Mouse (Mus musculus): ENCODE results near the gene Gm29797. TPM values are rescaled to one million over a fixed set of nuclear protein-coding genes. Genes with fewer than 3 reads are reported as not detected.

The Gm29797 gene
- polyA plus RNA-seq (2017; shearing (Covaris generic)): not detected

DNA sequence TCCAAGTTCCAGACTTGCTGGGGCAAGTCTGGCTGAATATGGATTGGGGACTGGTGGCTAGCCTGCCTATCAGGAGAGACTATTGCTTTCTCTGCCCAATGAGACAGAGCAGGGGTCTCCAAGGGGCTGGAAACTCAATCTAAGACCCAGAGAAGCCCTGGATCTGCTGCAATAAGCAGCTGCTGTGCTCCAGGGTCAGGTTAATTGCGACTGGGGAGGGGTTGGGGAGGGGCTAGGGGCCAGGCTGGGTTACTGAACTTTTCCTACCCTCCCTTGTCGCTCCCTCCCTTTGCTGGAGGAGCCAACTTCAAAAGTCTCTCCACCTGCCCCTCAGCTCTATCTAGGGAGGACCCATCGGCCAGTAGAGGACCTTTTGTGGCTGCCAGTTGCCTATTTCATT lies at the start of gene Gm29797:
TSS of gene Gm29797 (plus strand) at position 301 of the 400 bp plus-strand sequence.
- ATAC-seq: no peak

DNA sequence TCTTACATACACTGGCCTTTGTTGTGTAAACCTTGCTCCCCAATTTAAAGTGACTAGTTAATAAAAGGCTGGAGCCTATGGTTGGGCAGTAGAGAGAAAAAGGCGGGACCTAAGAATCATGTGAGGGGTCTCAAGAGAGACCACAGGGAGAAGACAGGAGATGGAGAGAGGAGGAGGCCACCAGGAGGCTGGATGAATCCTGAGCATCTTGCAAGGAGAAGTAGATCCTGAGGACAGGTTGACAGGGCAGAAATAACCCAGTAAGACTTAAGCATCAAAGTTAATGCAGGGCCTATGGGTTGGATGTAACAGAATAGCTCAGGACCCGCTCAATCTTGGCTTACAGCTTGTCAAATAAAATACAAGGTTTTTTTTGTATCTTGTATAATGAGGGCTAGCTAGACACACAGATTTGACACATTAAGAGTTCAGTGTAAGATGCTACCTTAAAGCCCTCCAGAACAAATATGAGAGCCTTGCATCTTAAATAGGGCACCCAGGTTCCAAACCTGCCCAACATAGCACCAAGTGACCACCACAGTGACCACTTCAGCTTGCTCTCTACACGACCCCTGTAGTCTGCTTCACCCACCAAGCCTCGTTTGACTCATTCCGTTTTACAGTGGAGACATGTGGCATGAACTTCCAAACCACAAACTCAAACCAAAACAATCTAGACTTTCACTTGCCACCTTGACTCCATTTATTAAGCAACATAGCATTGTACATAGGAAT lies 37.9 kb upstream of the Gm29797 start:
- no peak for ATAC-seq

DNA sequence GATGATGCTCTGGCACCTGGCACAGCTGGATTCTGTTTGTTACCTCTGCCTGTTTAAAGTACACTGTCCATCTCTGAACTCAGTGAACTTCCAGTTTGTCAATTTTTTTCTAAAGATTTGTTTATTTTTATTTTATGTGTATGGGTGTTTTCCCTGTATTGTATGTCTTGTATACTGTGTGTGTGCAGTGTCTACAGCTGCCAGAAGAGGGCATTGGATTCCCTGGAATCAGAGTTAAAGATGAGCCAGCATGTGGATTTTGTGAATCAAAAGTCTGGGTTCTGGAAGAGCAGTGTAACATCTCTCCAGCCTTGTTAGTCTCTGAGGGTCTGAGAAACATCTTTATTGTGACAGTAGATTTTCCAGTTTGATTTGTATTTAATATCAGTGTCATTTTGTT lies 33.4 kb upstream of the Gm29797 start:
- ATAC-seq: no peak

DNA sequence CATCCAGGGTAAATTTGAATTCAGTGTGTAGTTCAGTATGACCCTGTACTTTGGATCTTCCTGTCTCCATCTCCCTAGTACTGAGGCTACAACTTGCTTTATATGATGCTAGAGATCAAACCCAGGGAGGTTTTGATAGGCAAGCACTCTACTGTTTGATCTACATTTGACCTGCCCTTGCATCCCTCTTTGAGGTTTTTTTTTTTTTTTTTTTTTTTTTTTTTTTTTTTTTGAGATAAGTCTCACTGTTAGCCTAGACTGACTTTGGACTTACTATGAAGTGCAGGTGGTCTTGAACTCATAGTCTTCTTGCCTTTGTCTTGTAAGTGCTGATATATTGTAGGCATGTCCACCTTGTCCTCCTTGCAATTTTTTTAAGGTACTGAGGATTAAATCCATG lies 28.4 kb upstream of the Gm29797 start:
- ATAC-seq: no peak

GRCm38 (mm10) chr2:181632624-181633023 lies 24.2 kb upstream of the Gm29797 start:
- ATAC-seq: no peak

- ATAC-seq: no peak
Observed at GRCm38 (mm10) chr2:181635865-181636264, 21.0 kb upstream of the Gm29797 start.

DNA sequence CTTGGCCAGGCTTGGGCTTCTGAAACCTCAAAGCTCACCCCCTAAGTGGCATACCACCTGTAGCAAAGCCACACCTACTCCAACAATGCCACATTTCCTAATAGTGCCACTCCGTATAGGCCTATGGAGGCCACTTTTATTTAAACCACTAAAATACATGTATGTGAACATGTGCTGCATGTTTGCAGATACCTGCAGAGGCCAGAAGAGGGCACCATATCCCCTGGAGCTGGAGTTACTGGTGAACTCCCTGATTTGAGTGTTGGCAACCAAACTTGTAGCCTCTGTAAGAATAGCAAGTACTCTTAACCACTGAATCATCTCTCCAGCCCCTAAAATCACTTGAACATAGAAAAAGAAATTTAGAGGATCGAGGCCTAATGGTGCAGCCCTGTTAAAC lies 12.5 kb upstream of the Gm29797 start:
- peak; percentile 43 for ATAC-seq

DNA sequence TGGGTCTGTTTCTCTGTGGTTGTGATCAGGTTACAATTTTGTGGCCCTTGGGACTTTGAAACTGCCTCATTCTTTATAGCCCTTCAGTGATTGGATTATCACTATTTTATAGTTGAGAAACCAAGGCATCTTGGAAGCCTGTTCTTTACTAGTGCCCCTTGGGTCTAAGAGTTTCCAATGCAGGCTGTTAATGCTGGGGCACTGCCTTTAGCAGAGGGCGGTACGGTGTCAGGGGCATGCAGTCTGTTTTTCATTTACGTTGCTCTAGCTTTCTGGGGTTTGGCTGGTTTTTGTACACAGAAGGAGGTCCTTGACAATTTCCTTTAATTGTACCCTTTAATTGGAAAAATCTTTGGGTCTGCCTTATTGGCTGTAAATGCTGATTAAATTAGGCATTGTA lies 11.2 kb upstream of the Gm29797 start:
- no peak for ATAC-seq

- ATAC-seq: no peak
Observed at GRCm38 (mm10) chr2:181646626-181647472, 10.0 kb upstream of the Gm29797 start.

GRCm38 (mm10) chr2:181648926-181649325 lies 7.9 kb upstream of the Gm29797 start:
- no peak for ATAC-seq

DNA sequence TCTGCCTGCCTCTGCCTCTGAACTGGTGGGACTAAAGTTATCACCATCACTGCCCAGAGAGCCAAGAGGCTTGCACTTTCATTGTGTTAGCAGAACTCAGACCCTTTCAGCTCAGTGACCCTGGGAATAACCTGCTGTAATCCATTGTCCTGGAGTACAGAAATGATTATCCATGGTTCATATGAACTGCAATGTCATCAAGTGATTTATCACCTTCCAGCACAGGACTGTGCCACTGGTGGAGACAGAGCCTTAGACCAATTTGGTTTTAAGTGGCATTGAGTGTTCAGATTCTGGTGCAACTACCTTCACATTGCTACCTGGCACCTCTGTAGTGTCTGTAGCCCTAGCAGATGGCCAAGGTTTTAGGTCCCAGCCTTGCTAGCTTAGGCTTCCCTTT lies 3.8 kb upstream of the Gm29797 start:
- ATAC-seq: no peak

DNA sequence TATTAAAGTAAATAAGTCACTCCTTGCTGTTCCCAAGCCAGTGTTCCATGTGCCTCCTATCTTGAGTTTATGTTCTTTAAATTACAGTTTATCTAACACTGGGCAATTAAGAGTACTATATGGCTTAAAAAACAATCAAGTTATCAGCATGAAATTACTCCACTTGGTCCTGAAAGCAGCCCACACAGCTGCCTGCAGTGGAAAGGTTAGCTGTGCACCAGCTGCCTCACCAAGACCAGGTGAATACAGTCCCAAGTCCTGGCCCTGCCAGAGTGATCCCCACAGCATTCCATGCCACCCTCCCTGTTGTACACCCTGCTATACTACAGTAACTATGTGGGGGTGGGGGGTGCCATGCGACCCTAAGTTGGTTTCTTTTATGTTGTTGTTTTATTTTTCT lies 3.3 kb upstream of the Gm29797 start:
- no peak for ATAC-seq

GRCm38 (mm10) chr2:181657441-181657840 lies 607 bp downstream of the Gm29797 start:
- ATAC-seq: no peak

GRCm38 (mm10) chr2:181658528-181658927 lies 1.7 kb downstream of the Gm29797 start:
- no peak for ATAC-seq

DNA sequence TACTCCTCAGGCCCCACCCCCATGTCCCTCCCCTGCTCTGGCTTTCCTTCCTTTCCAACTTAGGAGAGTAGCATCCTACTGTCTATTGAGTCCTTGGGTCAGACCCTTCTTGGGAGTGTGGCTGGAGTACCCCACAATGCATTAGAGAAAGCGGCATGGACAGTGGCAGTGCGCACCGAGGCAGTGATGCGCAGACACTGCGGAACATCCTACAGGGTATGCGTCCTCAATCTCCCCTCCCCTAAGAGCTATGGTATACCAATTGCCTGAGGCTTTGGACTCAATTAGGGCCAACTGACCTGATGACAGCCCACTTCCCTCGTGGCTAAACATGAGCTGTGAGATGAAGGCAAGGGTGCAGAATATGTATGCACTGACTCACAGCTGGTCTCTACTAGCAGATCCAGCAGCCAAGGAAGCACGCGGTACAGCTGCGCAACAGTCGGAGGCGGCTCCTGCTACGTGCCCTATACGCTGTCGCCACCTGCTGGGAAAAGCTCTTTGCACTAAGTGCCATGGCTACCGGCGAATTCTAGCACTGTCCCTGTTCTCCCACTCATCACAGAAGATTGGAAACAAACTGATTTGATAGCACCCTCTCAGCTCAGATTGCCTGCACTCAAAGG lies 2.2 kb downstream of the Gm29797 start:
- no peak for ATAC-seq

GRCm38 (mm10) chr2:181659609-181660055 lies 2.8 kb downstream of the Gm29797 start:
- ATAC-seq: peak; percentile 84

DNA sequence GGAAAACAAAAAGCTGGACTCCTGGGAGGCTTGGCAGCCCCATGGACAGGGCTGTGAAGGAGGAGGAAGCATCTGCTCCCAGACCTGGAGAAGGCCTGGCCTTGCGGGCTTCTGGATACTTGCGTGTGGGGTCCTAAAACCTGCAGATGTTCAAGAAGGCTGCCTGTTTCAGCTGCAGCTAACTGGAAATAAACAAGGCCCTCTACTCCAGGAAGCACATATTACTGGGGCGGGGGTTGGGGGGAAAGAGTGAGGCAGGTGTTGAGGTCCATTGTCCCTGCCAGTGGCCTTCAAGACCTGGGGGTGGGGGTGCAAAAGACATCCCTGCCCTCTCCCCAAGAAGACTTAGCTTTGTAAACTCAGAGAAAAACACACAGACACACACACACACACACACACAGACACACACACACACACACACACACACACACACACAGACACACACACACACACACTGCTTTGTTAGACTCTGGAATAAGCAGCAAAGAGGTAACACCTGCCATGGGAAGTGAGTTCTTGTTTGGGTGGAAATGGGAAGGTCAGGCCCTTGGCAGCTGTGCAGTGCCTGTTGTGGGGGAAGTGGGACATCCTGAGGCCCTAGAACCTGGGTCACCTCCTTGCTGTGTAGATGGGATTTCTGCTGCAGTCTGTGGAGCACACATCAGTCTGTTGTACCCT lies 5.9 kb downstream of the Gm29797 start:
- no peak for ATAC-seq

DNA sequence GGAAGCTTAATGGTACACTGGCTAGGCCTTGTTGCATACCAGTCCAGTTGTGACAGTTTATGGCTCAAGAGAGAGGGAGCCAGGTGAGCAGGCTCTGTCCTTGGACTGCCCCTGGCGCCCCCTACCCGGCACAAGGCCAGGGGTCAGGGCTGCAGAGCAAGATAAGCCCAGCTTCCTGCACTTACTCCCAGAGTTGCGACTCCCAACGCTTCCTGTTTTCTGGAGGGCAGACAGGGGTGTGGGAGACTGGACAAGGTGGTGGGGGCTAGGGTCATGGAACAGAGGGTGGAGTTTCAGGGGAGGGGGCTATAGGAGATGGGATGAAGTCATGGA lies 6.4 kb downstream of the Gm29797 start:
- no peak for ATAC-seq

DNA sequence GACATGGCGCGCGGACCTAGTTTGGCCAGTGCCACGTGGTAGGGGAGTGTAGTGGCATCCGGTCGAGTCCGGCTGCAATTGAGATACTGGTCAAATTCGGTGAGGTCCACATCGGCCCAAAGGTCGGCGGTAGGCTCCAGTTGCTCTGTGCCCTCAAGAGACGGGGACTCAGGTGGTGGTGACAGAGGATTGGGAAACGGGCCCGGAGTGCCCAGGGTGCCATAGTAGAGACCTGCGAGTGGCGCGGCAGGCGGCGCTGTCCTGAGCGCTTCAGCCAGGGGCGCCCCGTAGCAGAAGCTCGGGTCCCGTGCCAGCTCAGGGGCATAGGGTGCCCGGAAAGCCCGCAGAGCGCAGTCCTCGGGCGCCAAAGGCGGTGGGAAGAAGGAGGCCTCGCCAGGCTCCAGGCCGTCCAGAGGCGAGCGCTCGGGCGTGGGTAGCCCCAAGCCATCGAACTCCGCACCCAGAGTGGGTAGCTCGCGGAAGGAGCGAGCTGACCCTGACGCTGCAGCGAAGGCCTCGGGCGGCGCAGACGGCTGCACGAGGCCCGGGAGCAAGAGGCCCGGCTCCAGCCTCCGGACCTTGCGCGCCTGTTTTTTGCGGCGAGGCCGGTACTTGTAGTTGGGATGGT lies 13.6 kb downstream of the Gm29797 start:
- ATAC-seq: no peak

- no peak for ATAC-seq
Observed at GRCm38 (mm10) chr2:181670913-181671311, 14.1 kb downstream of the Gm29797 start.

- no peak for ATAC-seq
Observed at GRCm38 (mm10) chr2:181671326-181671725, 14.5 kb downstream of the Gm29797 start, which contains the start of gene Sox18. Gene Sox18 (minus strand): TSS chr2:181671640.

DNA sequence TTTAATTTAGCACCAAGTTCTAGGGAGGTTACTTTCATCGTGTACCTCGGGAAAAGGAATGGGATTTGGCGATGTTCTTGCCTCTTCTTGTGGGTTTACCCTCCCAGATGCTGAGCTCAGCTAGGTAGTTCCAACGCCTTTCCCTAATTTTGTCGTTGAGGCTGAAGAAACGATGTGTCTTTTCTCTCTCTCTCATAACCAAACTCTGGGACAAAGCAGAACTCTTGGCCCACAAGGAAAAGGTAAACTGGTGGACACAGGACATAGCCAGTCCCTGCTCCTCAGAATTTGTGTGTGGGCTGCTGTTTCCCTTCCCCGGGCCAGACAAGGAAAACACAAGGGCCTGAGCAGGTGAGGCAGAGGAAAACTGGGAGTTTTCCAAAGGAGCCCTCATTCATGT lies 15.2 kb downstream of the Gm29797 start:
- ATAC-seq: no peak
